Mouse (Mus musculus) stomach, postnatal 0 days (tissue): Measurements from ENCODE around the gene Stk39. TPM values are rescaled to one million over a fixed set of nuclear protein-coding genes. Genes with fewer than 3 reads are reported as not detected.

Source experiments
- ATAC-seq: fragments of 200-750 bp; cut with Nextera tagmentation; 2 replicates; pipeline ENCODE4 v1.8.0; 2017; ENCODE audit not compliant: low FRiP score, low TSS enrichment
- DNase-seq: peaks from one replicate; pipeline ENCODE4 v3.0.0-alpha.2; 2016; ENCODE audit warnings: low spot score
- H3K27ac ChIP-seq: fragments of 300-500 bp; sonication (generic); replicated peaks from 2 replicates; pipeline ENCODE4 v1.5.1; 2014; ENCODE audit warnings: mild to moderate bottlenecking, control low read depth
- H3K27me3 ChIP-seq: fragments of 300-500 bp; sonication (generic); 2 replicates; pipeline ENCODE4 v1.6.1; 2014; ENCODE audit warnings: low read length; ENCODE audit not compliant: control insufficient read depth, insufficient read depth
- H3K36me3 ChIP-seq: fragments of 300-500 bp; sonication (generic); 2 replicates; pipeline ENCODE4 v1.6.1; 2014; ENCODE audit warnings: low read length, mixed read lengths; ENCODE audit not compliant: control insufficient read depth, insufficient read depth
- H3K4me1 ChIP-seq: fragments of 300-500 bp; sonication (generic); replicated peaks from 2 replicates; pipeline ENCODE4 v1.6.1; 2014; ENCODE audit warnings: antibody characterized with exemption; ENCODE audit not compliant: control insufficient read depth, insufficient read depth
- H3K4me2 ChIP-seq: fragments of 300-500 bp; sonication (generic); replicated peaks from 2 replicates; pipeline ENCODE4 v1.6.1; 2014; ENCODE audit warnings: low read depth, mild to moderate bottlenecking, control low read depth, moderate library complexity
- H3K4me3 ChIP-seq: fragments of 300-500 bp; sonication (generic); 2 replicates; pipeline ENCODE4 v1.5.1; 2014; ENCODE audit warnings: low read depth, low read length, control low read depth
- H3K9ac ChIP-seq: fragments of 300-500 bp; sonication (generic); 2 replicates; pipeline ENCODE4 v1.6.1; 2014; ENCODE audit warnings: mild to moderate bottlenecking, low read length, control low read depth, mixed read lengths
- H3K9me3 ChIP-seq: fragments of 300-500 bp; sonication (generic); 2 replicates; pipeline ENCODE4 v1.6.1; 2016; ENCODE audit warnings: low read length; ENCODE audit not compliant: control insufficient read depth
- CTCF ChIP-seq: IDR thresholded peaks from 2 replicates; pipeline ENCODE4 v1.5.1; 2016; ENCODE audit warnings: antibody characterized with exemption, low read depth, mild to moderate bottlenecking, moderate library complexity
- EP300 ChIP-seq: optimal IDR thresholded peaks from 2 replicates; pipeline ENCODE3; 2016; ENCODE audit warnings: antibody characterized with exemption
- WGBS: fragments of 180-500 bp; shearing (Covaris S2); extraction: QIAGEN DNeasy Blood & Tissue Kit; methylation state at CpG from one replicate; pipeline ENCODE4 v1.1.7; 2014; 5-methylcytosine and 5-hydroxymethylcytosine counted together
- polyA plus RNA-seq: library from polyadenylated mRNA; unstranded; fragments of >200 nt; fragmentation: Nextera tagmentation; extraction: Ambion mirVana; gene quantifications from 2 replicates; pipeline ENCODE4 v1.2.1, GENCODE M21; 2015

Gene Stk39
- polyA plus RNA-seq, 1 experiment from 2014 or later = 23.6 TPM

DNA sequence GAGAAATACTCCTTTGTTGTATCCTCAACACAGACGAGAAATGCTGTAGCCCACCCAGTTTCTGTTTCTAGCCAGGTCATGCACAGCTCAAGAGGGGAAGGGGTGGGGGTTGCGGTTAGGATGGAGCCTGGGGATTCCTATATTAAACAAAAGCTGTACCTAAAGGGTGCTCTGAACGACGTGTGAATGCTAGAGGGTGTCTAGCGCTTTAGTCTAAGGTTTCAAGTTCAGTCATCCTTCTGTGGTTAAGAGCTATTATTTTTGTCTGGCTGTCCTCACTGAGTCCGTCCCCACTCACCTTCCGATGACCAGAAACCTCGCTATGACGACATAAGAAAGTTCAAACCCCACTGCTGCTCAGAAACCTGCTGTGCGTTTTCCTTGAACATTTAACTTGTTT is 182.9 kb downstream of the Stk39 start:
- Histone ChIP-seq H3K4me3 (no peak overlapping the region), H3K27ac (no peak overlapping the region), H3K9me3 (no peaks in the 10 kb centered on the region), H3K36me3 (no peaks in the 10 kb centered on the region), H3K4me2 (no peak overlapping the region), H3K27me3 (no peaks in the 10 kb centered on the region), H3K4me1 (no peaks in the 10 kb centered on the region), H3K9ac (no peak overlapping the region)
- DNase-seq (no peak), ATAC-seq (no peak)
- 75% methylated on average over 10 of the region's 10 CpGs for WGBS
- no peak for TF ChIP-seq CTCF
- TF ChIP-seq EP300 = no peak

DNA sequence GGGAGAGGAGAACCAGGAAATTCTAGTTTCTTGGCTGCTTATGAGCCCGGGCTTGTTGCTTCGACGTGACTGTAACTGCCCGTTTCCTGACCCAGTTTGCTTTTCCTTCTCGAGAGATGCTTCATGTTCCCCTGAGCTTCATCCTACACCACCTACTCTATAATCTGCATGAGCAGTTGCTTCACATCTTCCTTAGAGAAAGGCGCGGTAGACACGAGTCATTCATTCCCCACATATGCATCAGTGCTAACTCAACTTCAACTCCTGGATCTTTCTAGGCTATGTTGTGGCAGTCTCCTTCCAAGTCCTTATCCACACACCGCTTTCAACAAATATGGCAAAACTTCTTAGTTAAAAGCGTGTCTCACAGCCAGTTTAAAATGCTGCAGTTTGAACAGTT is 184.0 kb downstream of the Stk39 start:
- 90% methylated on average over 10 of the region's 10 CpGs for whole genome bisulfite sequencing
- Histone ChIP-seq H3K27ac (no peak overlapping the region), H3K4me3 (no peak overlapping the region), H3K4me1 (no peaks in the 10 kb centered on the region), H3K27me3 (no peaks in the 10 kb centered on the region), H3K36me3 (no peaks in the 10 kb centered on the region), H3K4me2 (no peak overlapping the region), H3K9ac (no peak overlapping the region), H3K9me3 (no peaks in the 10 kb centered on the region)
- TF ChIP-seq EP300 = no peak
- no peak for TF ChIP-seq CTCF
- ATAC-seq (no peak), DNase-seq (no peak)

DNA sequence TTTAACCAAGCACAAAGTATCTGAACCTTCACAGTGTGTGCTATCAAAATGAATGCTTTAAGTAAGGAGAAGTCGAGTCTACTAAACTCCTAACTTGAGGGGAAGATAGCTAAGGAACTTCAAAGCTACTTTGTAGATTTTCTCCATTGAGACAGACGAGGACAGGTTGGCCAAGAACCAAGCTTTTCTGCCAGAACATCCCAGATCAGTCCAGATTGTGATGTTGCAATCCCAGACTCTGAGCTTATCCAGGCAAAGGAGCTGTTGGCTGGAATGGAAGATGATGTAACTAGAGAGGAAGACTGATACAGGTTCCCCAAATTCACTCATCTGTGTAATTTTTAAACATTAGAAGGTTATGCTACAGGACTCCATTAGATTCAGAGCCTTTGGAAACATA is 187.7 kb downstream of the Stk39 start:
- Histone ChIP-seq H3K27me3 (no peaks in the 10 kb centered on the region), H3K36me3 (no peaks in the 10 kb centered on the region), H3K9ac (no peak overlapping the region), H3K4me3 (no peak overlapping the region), H3K9me3 (no peaks in the 10 kb centered on the region), H3K4me2 (no peak overlapping the region), H3K27ac (no peak overlapping the region), H3K4me1 (no peaks in the 10 kb centered on the region)
- WGBS = 40% methylated on average over 2 of the region's 2 CpGs
- no peak for DNase-seq
- ATAC-seq = no peak
- TF ChIP-seq EP300 = no peak
- TF ChIP-seq CTCF = no peak

DNA sequence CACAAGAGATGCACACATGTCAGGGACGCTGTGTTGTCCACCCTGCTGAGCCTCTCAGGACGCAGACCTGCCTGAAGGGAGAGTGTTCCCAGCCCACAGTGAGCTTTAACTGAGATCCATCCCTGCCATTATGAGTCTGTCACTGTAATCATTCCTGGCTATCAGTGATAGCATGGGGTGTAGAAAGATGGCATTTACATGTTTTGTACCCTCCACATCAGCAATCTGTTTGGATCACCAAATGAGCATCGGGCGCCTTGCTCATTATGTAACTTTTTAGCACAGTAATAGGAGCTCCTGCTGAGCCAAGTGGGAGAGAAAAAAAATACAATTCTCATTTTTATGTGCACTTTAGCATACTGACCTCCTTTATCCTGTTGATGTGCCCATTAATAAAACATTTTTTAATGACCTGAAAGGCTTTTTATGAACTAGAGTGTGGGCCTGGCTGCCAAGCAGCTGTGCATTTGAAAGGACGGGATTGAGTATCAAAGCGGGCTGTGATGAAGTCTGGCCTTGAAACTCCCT is 189.0 kb downstream of the Stk39 start:
- Histone ChIP-seq H3K4me1 (no peaks in the 10 kb centered on the region), H3K27me3 (no peaks in the 10 kb centered on the region), H3K36me3 (no peaks in the 10 kb centered on the region), H3K9ac (no peak overlapping the region), H3K9me3 (no peaks in the 10 kb centered on the region), H3K4me3 (no peak overlapping the region), H3K4me2 (no peak overlapping the region), H3K27ac (no peak overlapping the region)
- WGBS = 94% methylated on average over 6 of the region's 6 CpGs
- ATAC-seq = no peak
- TF ChIP-seq EP300 = no peak
- no peak for DNase-seq

DNA sequence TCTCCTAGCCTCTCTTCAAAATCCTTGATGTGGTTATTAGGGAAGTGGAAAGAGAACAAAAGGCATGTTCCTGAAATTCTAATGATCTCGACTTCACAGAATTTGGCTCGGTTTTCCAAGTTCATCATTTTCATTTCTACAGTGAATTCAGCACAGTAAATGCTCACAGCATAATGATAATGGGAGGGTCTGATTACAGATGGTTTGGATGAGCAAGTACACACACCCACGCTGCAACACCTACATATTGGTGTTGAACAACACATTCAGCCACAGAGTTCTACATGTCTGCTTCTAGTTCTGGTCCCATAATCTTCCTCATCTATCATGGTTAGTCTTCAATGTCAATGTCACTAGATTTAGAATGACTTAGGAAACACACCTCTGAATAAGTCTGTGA is 190.5 kb downstream of the Stk39 start:
- H3K27ac ChIP-seq = no peak overlapping the region
- no peak overlapping the region for H3K4me2 ChIP-seq
- H3K27me3 ChIP-seq = no peaks in the 10 kb centered on the region
- H3K4me1 ChIP-seq = no peaks in the 10 kb centered on the region
- H3K9ac ChIP-seq = no peak overlapping the region
- 91% methylated on average over 3 of the region's 3 CpGs for WGBS
- H3K36me3 ChIP-seq = no peaks in the 10 kb centered on the region
- H3K4me3 ChIP-seq = no peak overlapping the region
- H3K9me3 ChIP-seq = no peaks in the 10 kb centered on the region
- TF ChIP-seq EP300 = no peak
- DNase-seq (no peak), ATAC-seq (no peak)

DNA sequence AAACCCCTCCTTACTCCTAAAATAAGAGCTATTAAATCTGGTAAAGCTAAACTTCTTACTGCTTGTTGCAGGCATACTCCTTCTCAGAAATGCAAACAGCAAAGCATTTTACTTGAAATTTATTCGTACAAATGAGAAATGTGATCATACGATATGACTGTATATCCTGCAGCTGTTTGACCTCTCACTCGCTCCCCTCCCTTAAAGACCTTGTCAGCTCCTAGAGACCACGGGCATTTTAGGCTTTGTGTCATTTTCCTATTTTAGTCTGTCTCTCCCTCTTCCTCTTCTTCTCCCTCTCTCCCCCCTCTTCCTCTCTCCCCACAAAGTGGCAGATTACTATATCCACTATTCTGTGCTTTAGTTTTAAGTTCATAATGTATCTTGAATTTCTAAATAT is 200.8 kb downstream of the Stk39 start:
- DNase-seq (no peak), ATAC-seq (no peak)
- Histone ChIP-seq H3K4me2 (no peak overlapping the region), H3K4me3 (no peak overlapping the region), H3K9me3 (no peaks in the 10 kb centered on the region), H3K27me3 (no peaks in the 10 kb centered on the region), H3K4me1 (no peaks in the 10 kb centered on the region), H3K27ac (no peak overlapping the region), H3K9ac (no peak overlapping the region), H3K36me3 (no peaks in the 10 kb centered on the region)
- TF ChIP-seq CTCF (no peak), EP300 (no peak)
- 51% methylated on average over 4 of the region's 4 CpGs for WGBS
